Mouse (Mus musculus) kidney, adult 2 months (tissue): ENCODE measurements around the gene Nfe2l2.
"Not testable (repeated sequence)": the region's sequence is repeated elsewhere in the genome, so short reads cannot be mapped to it uniquely, and the experiment has no call there.

Experiments
- CTCF ChIP-seq: fragments of 200-500 bp; conservative IDR thresholded peaks from 2 replicates; pipeline ENCODE4 v1.5.1; 2011; ENCODE audit warnings: low read depth, mild to moderate bottlenecking, control low read depth, low read length, moderate library complexity, mixed read lengths; ENCODE audit not compliant: insufficient read depth, insufficient read length
- POLR2A ChIP-seq: fragments of 200-500 bp; IDR thresholded peaks from one replicate; pipeline ENCODE4 v1.6.1; 2011; ENCODE audit warnings: low read depth, low read length, control low read depth

DNA sequence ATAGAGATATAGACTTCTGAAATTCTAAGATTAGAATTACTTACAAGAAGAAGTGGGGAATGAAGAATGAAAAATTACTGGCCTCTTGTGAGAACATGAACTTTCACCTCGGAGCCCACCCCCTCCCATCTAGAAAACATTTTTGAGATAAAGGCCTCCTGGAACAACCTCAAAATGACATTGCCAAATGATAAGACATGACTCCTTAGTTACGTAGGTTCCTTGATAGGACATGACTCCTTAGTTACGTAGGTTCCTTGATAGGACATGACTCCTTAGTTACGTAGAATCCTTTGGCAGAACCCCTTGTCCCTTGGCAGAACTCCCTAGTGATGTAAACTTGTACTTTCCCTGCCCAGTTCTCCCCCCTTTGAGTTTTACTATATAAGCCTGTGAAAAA lies 62.1 kb downstream of the Nfe2l2 start:
- TF ChIP-seq POLR2A, CTCF: not testable (repeated sequence)
